Mouse (Mus musculus): ENCODE results near the gene Rhoa. TPM values are rescaled to one million over a fixed set of nuclear protein-coding genes. Genes with fewer than 3 reads are reported as not detected.

Gene Rhoa
- polyA plus RNA-seq, 1 experiment from 2014 or later, result 202 TPM

DNA sequence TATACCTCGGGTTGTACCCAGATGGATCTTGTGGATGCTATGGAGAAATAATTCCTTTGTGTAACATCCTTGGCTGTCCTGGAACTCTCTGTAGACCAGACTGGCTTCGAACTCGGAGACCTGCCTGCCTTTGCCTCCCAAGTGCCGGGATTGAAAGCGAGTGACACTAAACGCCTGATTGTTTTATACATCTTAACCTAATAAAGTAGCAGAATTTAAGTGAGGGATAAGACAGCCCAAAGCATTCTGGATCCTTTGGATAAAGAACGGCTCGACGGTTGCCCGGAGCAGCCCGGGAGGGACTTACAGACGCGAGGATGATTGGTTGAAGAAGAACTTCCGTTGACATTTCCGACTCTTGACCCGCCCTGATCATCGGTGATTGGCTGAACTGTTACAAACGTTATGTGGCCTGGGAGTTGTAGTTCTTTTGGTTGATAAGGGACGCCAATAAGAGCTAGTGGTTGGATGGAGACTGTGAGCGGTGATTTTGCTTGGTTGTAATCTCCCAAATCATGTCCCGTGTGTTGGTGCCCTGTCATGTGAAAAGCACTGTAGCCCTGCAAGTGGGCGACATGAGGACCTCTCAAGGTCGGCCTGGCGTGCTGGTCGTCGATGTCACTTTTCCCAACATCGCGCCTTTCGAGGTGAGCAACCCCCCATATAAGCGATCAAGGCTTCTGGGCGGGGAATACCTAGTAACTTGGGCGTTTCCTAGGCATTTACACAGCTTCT is 15.7 kb upstream of the Rhoa start, which contains the start of gene Nicn1:
Nicn1 (plus strand) TSS at position 414 of the 735 bp plus-strand sequence.
- ATAC-seq (ENCODE audit: insufficient read depth), result peak; percentile 99
- Histone ChIP-seq H3K9me3 (replicated peaks) (no peaks in the 10 kb centered on the region), H3K36me3 (replicated peaks) (no peaks in the 10 kb centered on the region), H3K4me1 (replicated peaks) (peaks cover 26% of the 10 kb centered on the region), H3K4me2 (peak within 1 kb of the TSS; percentile 84), H3K4me3 (replicated peaks) (peak within 1 kb of the TSS; percentile 66), H3K27ac (replicated peaks) (peak within 1 kb of the TSS; percentile 79), H3K27me3 (no peaks in the 10 kb centered on the region; the same call in 1 of the 2 replicates), H3K9ac (peak within 1 kb of the TSS; percentile 66)
- WGBS (ENCODE audit: insufficient replicate concordance), result under 1% methylated on average over 32 of the region's 32 CpGs

DNA sequence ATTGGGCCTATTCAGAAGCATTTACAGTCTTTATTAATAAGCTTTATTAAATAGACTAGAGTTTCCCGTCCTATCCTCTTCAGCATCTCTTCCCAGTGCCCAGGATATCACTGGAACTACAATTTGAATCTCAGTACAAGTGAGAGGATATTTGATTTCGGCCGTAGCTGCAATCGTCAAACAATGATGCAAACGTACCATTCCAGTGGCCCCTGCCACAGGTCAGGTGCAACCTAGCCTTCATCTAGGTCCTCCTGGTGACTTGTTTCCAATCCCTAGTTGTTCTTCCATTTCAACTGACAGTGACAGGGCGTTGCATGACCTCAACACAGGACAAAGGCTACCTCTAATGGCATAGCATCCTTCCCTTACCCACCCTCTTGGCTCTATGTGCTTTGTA is 15.2 kb upstream of the Rhoa start:
- Histone ChIP-seq H3K9me3 (replicated peaks) (no peaks in the 10 kb centered on the region), H3K4me1 (replicated peaks) (peaks cover 29% of the 10 kb centered on the region), H3K4me2 (peak overlapping the region; percentile 84), H3K27ac (replicated peaks) (peak overlapping the region; percentile 51), H3K4me3 (replicated peaks) (peak overlapping the region; percentile 66), H3K36me3 (replicated peaks) (no peaks in the 10 kb centered on the region), H3K27me3 (no peaks in the 10 kb centered on the region; the same call in 1 of the 2 replicates), H3K9ac (peak overlapping the region; percentile 30; the same call in 1 of the 2 replicates)
- no peak for ATAC-seq (ENCODE audit: insufficient read depth)
- 53% methylated on average over 6 of the region's 6 CpGs for WGBS (ENCODE audit: insufficient replicate concordance)

DNA sequence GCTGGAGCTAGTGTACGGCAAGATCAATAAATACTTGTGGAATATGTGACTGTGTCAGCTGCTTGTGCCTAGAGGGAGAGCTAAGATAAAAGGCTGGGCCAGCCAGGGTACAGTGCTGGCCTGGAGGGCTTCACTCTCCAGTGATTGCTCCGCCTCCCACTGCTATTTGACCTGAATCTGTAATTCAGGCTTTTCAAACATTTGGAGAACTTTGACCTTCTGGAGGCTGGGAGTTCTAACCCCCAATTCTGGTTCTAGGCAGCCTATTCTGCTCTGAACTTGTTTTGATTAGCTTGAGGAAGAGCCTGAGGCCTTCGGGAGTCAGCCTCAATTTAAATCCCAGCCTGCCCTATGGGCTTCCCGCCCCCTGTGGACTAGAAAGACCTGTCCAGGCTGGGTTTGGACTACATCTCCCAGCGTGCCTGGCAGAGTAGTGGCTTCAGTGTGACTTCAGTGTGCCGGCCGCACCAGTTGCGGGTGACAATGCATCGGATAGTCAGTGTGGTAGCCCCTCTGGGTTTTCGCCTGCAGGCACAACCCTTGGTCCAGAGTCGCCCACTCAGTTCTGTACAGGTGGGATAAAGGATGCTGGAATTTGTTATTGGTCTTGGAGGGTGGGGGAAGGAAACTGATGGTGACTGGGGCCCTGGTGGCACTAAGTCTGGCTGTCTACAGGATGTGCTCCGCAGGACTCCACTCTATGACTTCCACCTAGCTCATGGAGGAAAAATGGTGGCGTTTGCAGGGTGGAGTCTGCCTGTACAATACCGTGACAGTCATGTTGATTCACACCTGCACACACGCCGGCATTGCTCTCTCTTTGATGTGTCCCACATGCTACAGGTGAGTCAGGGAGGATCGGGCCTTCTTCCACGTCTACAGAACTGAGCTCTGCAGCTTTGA is 9.2 kb upstream of the Rhoa start, which contains the start of gene Amt:
Amt (plus strand) TSS at position 401 of the 903 bp plus-strand sequence.
- Histone ChIP-seq H3K9me3 (replicated peaks) (no peaks in the 10 kb centered on the region), H3K4me3 (replicated peaks) (peak within 1 kb of the TSS; percentile 20), H3K4me2 (peak within 1 kb of the TSS; percentile 36), H3K27me3 (no peaks in the 10 kb centered on the region; the same call in 1 of the 2 replicates), H3K36me3 (replicated peaks) (peaks cover 10% of the 10 kb centered on the region; the same call in 1 of the 2 replicates), H3K9ac (no peak within 1 kb of the TSS), H3K4me1 (replicated peaks) (peaks cover 19% of the 10 kb centered on the region; the same call in 1 of the 2 replicates), H3K27ac (replicated peaks) (peak within 1 kb of the TSS; percentile 74)
- whole genome bisulfite sequencing (ENCODE audit: insufficient replicate concordance), result 47% methylated on average over 18 of the region's 18 CpGs
- peak; percentile 75 for ATAC-seq (ENCODE audit: insufficient read depth)

DNA sequence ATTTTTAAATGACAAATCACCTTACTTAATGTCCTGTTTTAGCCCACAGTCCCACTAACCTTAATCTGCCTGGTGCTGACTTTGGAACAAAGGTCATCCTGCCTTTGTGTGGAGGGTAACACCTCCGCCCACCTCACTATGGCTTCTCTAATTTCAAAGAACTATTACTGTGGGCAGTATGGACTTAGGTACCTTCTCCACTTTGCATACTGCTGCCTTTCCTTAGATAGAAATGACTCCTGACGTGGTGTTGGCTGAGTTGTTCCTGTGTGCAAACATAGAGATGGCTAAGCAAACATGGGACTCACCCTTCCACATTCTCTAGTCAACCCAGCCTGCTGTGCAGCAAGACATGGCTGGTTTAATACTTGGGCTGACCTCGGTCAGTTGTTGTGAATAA is 4.1 kb upstream of the Rhoa start:
- H3K9me3 ChIP-seq (replicated peaks), result no peaks in the 10 kb centered on the region
- no peak overlapping the region for H3K9ac ChIP-seq
- 63% methylated on average over 3 of the region's 3 CpGs for WGBS (ENCODE audit: insufficient replicate concordance)
- H3K27ac ChIP-seq (replicated peaks), result 0 out of 2 replicates have a peak overlapping the region, but pooled peaks have one; percentile 53
- no peaks in the 10 kb centered on the region for H3K27me3 ChIP-seq
- H3K4me2 ChIP-seq, result no peak overlapping the region
- no peak overlapping the region for H3K4me3 ChIP-seq (replicated peaks)
- no peak for ATAC-seq (ENCODE audit: insufficient read depth)
- H3K36me3 ChIP-seq (replicated peaks), result peaks cover 29% of the 10 kb centered on the region
- H3K4me1 ChIP-seq (replicated peaks), result peaks cover 36% of the 10 kb centered on the region

DNA sequence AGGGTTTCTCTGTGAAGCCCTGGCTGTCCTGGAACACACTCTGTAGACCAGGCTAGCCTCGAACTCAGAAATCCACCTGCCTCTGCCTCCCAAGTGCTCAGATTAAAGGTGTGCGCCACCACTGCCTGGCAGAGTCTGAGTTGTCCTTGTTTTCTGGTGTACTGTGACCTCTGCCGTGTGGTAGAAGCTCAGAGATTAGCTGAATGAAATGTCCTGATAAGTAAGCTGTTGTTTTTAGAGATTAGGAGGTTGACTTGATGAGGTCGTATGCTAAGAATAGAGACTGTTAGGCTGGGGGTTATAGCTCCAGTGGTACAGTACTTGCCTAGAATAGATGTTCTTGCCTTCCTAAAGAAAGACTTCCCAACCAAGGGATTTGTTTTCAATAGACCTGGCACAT is 1.2 kb upstream of the Rhoa start:
- peak overlapping the region; percentile 100 for H3K27ac ChIP-seq (replicated peaks)
- 31% methylated on average over 4 of the region's 4 CpGs for WGBS (ENCODE audit: insufficient replicate concordance)
- peaks cover 31% of the 10 kb centered on the region for H3K36me3 ChIP-seq (replicated peaks)
- no peak for ATAC-seq (ENCODE audit: insufficient read depth)
- peak overlapping the region; percentile 85 for H3K9ac ChIP-seq
- H3K4me1 ChIP-seq (replicated peaks), result peaks cover 57% of the 10 kb centered on the region
- H3K27me3 ChIP-seq, result no peaks in the 10 kb centered on the region
- peak overlapping the region; percentile 85 for H3K4me3 ChIP-seq (replicated peaks)
- H3K9me3 ChIP-seq (replicated peaks), result no peaks in the 10 kb centered on the region
- H3K4me2 ChIP-seq, result peak overlapping the region; percentile 90

DNA sequence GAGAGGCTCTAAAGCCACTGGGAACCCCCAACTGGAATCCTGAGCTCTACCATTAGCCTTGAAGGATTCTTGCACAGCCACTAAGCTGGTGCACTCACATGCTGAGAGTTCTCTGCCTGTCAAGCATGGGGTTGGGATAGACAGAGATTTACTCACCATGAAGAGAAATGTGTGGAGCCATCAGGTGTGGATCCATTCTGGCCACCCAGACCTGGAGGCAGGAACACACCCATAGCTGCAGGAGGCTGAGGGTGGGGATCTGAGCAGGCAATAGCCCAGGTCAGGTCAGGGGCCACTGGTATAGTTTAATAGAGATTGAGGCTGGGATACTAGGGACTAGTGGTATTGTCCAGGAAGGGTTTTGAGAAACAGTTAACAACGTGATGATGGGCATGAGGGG is 759 bp upstream of the Rhoa start:
- H3K27ac ChIP-seq (replicated peaks), result peak overlapping the region; percentile 100
- H3K9me3 ChIP-seq (replicated peaks), result no peaks in the 10 kb centered on the region
- H3K36me3 ChIP-seq (replicated peaks), result peaks cover 36% of the 10 kb centered on the region
- ATAC-seq (ENCODE audit: insufficient read depth), result no peak
- H3K4me1 ChIP-seq (replicated peaks), result peaks cover 62% of the 10 kb centered on the region
- peak overlapping the region; percentile 90 for H3K4me2 ChIP-seq
- peak overlapping the region; percentile 85 for H3K9ac ChIP-seq
- no peaks in the 10 kb centered on the region for H3K27me3 ChIP-seq
- peak overlapping the region; percentile 85 for H3K4me3 ChIP-seq (replicated peaks)
- 3% methylated on average over 1 of the region's 1 CpGs for WGBS (ENCODE audit: insufficient replicate concordance)

DNA sequence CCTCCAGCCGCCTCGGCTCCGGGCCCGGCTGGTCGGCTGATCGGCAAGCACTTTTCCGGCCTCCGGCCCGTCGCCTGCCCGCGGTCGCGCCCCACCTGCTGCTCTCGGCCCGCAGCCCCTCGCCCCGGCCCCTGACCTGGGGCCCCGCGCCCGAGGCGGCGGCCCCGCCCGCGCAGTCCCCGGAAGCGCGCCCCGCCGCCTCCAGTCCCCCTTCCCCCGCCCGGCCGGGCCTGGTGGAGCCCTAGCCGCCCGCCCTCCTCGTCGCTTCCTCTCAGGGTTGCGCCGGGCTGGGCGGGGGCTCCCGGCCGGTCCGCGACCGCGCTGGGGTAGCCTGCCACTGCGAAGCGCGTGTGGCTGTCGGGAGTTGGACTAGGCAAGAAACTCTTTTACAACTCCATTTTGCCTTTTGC is 647 bp downstream of the Rhoa start:
- Histone ChIP-seq H3K27ac (replicated peaks) (peak overlapping the region; percentile 100), H3K4me1 (replicated peaks) (peaks cover 64% of the 10 kb centered on the region), H3K4me2 (peak overlapping the region; percentile 90), H3K4me3 (replicated peaks) (peak overlapping the region; percentile 85), H3K9me3 (replicated peaks) (no peaks in the 10 kb centered on the region), H3K36me3 (replicated peaks) (peaks cover 37% of the 10 kb centered on the region), H3K9ac (peak overlapping the region; percentile 100), H3K27me3 (no peaks in the 10 kb centered on the region)
- peak; percentile 78 for ATAC-seq (ENCODE audit: insufficient read depth)
- WGBS (ENCODE audit: insufficient replicate concordance), result under 1% methylated on average over 51 of the region's 51 CpGs

DNA sequence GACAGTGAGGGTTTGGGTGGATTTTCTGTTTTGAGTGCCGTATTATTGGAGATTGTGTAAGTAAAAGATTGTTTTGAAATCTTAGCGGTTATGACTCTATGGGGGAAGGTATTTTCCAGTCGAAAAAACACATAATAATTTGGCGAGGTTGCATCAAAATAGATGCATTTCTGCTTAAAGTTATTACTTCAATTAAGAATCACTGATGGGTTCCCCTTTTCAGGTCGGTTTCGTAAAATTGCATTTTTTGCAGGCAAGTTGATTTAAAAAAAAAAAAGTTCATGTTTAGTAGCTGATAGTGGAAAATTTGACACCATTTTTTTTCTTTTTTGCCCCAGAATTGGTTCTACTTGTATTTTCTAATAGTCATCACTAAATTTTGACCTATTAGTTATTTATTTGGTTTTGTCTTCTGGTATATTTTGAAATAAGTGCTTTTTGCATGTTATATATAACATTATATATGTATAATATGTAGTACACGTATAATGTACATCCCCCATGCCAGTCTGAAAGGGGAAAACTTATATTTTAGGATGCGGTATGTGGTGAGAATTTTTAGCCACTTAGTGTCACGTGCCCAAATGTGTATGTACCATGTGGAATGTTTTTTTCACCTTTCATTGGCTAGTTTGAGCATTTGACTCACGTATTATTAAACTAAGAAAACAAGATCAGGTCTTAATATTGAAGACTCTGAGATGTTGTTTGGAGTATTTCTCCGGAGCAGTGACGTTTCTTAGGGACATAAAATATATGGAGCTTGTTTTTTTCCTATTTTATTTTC is 1.3 kb downstream of the Rhoa start:
- Histone ChIP-seq H3K9ac (peak overlapping the region; percentile 100), H3K4me1 (replicated peaks) (peaks cover 70% of the 10 kb centered on the region), H3K27me3 (no peaks in the 10 kb centered on the region), H3K36me3 (replicated peaks) (peaks cover 42% of the 10 kb centered on the region), H3K4me3 (replicated peaks) (peak overlapping the region; percentile 85), H3K9me3 (replicated peaks) (no peaks in the 10 kb centered on the region), H3K4me2 (peak overlapping the region; percentile 90), H3K27ac (replicated peaks) (peak overlapping the region; percentile 100)
- 5% methylated on average over 12 of the region's 12 CpGs for WGBS (ENCODE audit: insufficient replicate concordance)
- no peak for ATAC-seq (ENCODE audit: insufficient read depth)

DNA sequence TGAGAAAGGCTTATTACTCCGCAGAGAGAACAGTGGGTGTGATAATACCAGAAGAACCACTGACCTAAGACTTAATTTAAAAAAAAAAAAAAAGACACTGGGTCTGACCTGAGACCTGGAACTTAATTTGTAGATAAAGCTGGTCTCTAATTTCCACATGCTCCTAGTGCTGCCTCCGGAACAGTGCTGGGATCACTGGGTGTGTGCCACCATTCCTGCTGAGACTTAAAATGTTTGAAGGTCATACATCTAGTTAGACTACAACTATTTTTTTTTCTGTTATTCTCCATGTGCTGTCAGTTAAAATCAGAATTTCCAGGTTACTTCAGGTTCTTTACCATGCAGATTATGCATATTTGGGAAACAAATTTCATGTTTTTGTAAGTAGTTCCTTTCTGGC is 2.2 kb downstream of the Rhoa start:
- 28% methylated on average over 2 of the region's 2 CpGs for WGBS (ENCODE audit: insufficient replicate concordance)
- Histone ChIP-seq H3K9me3 (replicated peaks) (no peaks in the 10 kb centered on the region), H3K4me2 (peak overlapping the region; percentile 90), H3K36me3 (replicated peaks) (peaks cover 37% of the 10 kb centered on the region), H3K27ac (replicated peaks) (peak overlapping the region; percentile 73), H3K27me3 (no peaks in the 10 kb centered on the region), H3K4me1 (replicated peaks) (peaks cover 64% of the 10 kb centered on the region), H3K9ac (peak overlapping the region; percentile 58), H3K4me3 (replicated peaks) (peak overlapping the region; percentile 85)
- no peak for ATAC-seq (ENCODE audit: insufficient read depth)

DNA sequence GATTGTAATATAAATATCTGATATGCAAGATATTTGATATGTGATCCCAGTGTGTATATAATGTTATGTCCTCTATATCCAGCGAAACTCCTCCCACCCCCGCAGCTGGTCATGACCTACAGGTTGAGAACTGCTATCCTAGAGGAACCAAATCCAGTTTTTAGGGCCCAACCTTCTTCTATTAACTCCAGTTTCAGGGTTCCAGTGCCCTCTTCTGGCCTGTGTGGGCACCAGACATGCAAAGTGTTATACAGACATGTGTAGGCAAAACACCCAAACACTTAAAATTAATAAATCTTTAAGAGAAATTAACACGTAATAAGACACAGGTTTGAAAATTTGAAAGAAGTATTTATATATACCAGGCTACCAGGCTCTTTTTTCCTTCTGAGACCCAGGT is 11.6 kb downstream of the Rhoa start:
- peaks cover 17% of the 10 kb centered on the region for H3K4me1 ChIP-seq (replicated peaks)
- no peak overlapping the region for H3K27ac ChIP-seq (replicated peaks)
- H3K4me3 ChIP-seq (replicated peaks), result no peak overlapping the region
- H3K9me3 ChIP-seq (replicated peaks), result no peaks in the 10 kb centered on the region
- WGBS (ENCODE audit: insufficient replicate concordance), result 85% methylated on average over 3 of the region's 3 CpGs
- no peak overlapping the region for H3K4me2 ChIP-seq
- no peaks in the 10 kb centered on the region for H3K27me3 ChIP-seq
- H3K36me3 ChIP-seq (replicated peaks), result peaks cover 82% of the 10 kb centered on the region
- H3K9ac ChIP-seq, result no peak overlapping the region
- ATAC-seq (ENCODE audit: insufficient read depth), result no peak

Data from liver, embryonic 15.5 days (tissue).